Mouse (Mus musculus) kidney, postnatal 10 days (tissue): ENCODE measurements around the gene Erp27.
A peak's percentile ranks its signal among the peaks of the same experiment; 100 is the strongest.

Source experiments
- DNase-seq: peaks from one replicate; pipeline ENCODE4 v3.0.0; 2021; ENCODE audit warnings: mixed read lengths

Gene Erp27

GRCm38 (mm10) chr6:136938331-136939126 lies 16.5 kb upstream of the Erp27 start:
- DNase-seq, result peak; percentile 54

- DNase-seq, result no peak
These were observed 15.1 kb upstream of the Erp27 start for GRCm38 (mm10) chr6:136937117-136937516.

- no peak for DNase-seq
These were observed 14.4 kb upstream of the Erp27 start for GRCm38 (mm10) chr6:136936361-136936760.

GRCm38 (mm10) chr6:136935233-136935632 lies 13.3 kb upstream of the Erp27 start:
- no peak for DNase-seq

- no peak for DNase-seq
These were observed 12.1 kb upstream of the Erp27 start for GRCm38 (mm10) chr6:136934068-136934467.

GRCm38 (mm10) chr6:136931246-136931645 lies 9.3 kb upstream of the Erp27 start:
- no peak for DNase-seq

GRCm38 (mm10) chr6:136930677-136931076 lies 8.7 kb upstream of the Erp27 start:
- peak; percentile 76 for DNase-seq

GRCm38 (mm10) chr6:136927626-136928025 lies 5.6 kb upstream of the Erp27 start:
- DNase-seq, result peak; percentile 74

- no peak for DNase-seq
These were observed 3.1 kb upstream of the Erp27 start for GRCm38 (mm10) chr6:136925049-136925448.

- no peak for DNase-seq
These were observed 1.6 kb upstream of the Erp27 start, which contains the start of gene Pde6h for GRCm38 (mm10) chr6:136923532-136923931. Gene Pde6h (plus strand): TSS chr6:136923832.

GRCm38 (mm10) chr6:136922871-136923270 lies 891 bp upstream of the Erp27 start:
- DNase-seq, result no peak

- DNase-seq, result no peak
These were observed 379 bp downstream of the Erp27 start for GRCm38 (mm10) chr6:136921601-136922000.

GRCm38 (mm10) chr6:136920320-136921257 lies 1.4 kb downstream of the Erp27 start:
- DNase-seq, result peak; percentile 89

- no peak for DNase-seq
These were observed 4.1 kb downstream of the Erp27 start for GRCm38 (mm10) chr6:136917885-136918284.

GRCm38 (mm10) chr6:136915721-136916395 lies 6.1 kb downstream of the Erp27 start:
- peak; percentile 42 for DNase-seq

GRCm38 (mm10) chr6:136914234-136914633 lies 7.7 kb downstream of the Erp27 start:
- no peak for DNase-seq

- DNase-seq, result peak; percentile 69
These were observed 8.4 kb downstream of the Erp27 start for GRCm38 (mm10) chr6:136913384-136914126.

GRCm38 (mm10) chr6:136912751-136913265 lies 9.2 kb downstream of the Erp27 start:
- DNase-seq, result no peak

- DNase-seq, result peak; percentile 62
These were observed 11.6 kb downstream of the Erp27 start for GRCm38 (mm10) chr6:136910247-136910890.

- DNase-seq, result no peak
These were observed 15.1 kb downstream of the Erp27 start for GRCm38 (mm10) chr6:136906937-136907293.

- DNase-seq, result no peak
These were observed 15.6 kb downstream of the Erp27 start for GRCm38 (mm10) chr6:136906283-136906936.
